Mouse (Mus musculus) monocyte, adult 5-6 weeks (primary cell): ENCODE measurements around the gene Bcar3. TPM values are rescaled to one million over a fixed set of nuclear protein-coding genes. Genes with fewer than 3 reads are reported as not detected.

Source experiments
- ATAC-seq: fragments of 153-309, 156-312 bp; replicated peaks from 2 replicates; pipeline ENCODE4 v1.8.0; 2017; ENCODE audit warnings: mild to moderate bottlenecking; ENCODE audit not compliant: low TSS enrichment, insufficient number of reproducible peaks, severe bottlenecking, poor library complexity, low FRiP score
- total RNA-seq: library from RNA; stranded (forward); fragments of 200-1000, 200-491, 200-594 nt; gene quantifications from 3 replicates; pipeline ENCODE4 v1.2.3, GENCODE M21; 2017

Gene Bcar3
- total RNA-seq, 1 experiment from 2014 or later, result 13.0 TPM

DNA sequence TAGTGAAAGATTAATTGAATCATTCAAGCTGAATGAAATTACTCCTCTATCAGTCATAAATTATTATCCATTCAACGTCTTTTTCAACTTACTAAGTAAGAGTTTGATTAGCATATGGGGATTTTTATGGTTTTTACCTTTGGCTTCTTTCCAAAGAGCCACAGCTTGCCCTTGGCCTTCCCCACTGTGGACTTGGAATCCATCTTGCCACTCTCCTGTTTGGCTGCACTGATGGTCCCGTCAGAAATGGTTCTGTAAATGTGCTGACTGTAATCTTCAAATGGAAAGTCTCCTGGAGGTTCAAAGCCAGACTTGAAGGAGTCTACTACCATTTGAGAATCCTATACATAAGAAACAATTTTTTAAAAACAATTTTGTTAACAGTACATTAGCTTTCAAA is 263.8 kb downstream of the Bcar3 start:
- no peak for ATAC-seq

DNA sequence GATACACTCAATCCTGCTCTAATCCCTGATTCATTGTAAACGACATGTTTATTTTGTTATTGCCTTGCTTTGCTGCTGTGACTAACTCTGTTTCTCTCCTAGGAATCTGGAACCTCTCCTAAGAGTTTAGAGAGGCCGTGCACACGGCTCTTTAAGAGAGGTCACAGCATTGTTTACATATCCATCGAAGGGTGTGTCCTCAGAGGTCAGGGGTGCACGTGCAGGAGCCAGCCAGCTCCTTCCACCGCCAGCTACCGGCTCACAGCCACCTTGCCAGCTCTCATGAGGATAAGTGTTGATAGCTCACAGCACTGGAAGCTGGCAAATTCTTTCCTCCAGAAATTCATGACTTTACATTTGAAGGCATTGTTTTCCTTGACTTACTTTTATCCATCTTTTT is 271.3 kb downstream of the Bcar3 start:
- no peak for ATAC-seq

DNA sequence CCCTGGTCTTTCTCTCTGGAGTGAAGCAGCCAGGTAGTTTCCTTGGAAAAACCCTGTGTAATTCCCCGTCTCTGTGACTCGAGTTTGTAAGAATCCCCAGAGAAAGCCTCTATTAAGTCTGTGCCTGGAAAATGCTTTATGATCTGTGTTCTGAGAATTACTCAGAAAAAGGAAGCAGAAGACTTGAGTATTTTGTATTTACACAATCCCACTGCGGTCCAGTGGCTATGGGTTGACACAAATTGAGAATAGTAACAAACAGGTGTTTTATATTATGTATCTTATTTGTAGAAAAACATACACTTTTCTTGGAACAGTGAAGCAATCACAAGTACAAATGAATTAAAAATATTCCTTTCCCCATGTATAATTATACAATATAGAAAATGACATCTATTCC is 272.2 kb downstream of the Bcar3 start:
- ATAC-seq, result no peak

DNA sequence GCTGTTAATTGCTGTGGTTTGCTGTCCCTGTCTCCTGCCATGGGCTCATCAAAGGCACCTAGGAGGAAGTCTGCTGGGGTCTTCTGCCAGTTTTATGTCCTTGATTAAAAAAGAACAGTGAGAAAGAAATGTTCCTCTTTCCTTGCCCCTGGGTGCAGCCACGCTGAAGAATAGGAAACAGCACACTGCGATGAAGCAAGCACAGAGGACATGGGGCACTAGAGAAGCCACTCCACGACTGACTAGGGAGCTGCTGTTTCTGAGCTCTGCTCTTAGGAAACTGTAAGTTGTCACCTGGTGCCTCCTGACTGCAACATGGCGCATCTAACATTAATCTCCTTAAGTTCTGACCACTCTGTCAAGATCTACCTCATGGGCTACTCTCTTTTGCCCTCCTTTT is 272.6 kb downstream of the Bcar3 start:
- peak; percentile 71 for ATAC-seq

DNA sequence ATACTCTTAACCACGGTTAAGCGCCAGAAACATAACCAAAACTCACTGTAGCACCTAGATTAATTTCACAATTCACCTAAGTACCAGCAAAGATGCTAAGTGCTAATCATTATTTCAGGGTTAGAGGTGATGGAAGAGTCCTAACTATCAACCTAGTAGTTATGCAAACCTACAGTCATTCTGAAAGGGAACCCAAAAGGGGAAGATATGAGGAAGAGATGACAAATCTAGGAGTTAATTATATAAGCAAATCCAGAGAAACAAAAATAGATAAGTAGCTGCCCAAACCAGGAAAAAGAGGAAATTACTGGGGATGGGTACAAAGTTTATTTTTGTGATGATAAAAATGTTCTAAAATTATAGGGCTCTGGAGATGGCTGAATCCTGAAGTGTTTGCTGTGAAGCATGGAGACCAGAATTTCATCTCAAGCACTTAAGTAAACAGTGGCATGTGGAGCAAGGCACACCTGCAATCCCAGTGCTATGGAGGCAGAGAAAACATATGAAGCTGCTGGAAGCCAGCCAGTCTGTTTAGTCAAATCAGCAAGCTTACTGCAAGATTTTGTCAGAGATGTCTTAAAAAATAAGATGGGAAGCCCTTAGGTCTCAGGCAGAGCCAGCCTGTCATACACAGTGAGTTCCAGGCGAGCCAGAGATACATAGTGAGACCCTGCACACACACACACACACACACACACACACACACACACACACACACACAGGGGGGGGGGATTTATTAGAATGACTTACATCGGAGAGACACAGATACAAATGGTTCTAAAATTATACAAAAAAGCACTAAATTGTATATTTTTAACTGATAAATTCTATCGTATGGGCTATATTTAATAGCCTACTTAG is 279.7 kb downstream of the Bcar3 start:
- no peak for ATAC-seq

DNA sequence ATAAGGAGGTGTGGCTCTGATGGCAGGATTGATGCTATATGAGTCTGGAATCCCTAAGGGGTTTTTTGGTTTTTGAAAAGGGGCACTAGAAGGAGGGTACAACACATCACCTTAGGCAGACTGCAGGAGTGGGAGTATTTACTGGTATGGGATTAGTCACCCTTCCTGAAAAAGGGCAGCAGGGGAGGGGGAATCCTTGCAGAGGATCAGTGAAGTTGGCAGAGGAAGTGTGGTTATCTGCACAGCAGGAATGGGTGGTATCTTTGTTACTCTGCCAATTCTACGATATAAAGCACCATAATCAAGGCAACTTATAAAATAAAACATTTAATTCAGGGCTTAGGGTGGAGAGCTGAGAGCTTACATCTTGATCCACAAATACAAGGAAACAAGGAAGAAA is 281.0 kb downstream of the Bcar3 start:
- ATAC-seq, result no peak

DNA sequence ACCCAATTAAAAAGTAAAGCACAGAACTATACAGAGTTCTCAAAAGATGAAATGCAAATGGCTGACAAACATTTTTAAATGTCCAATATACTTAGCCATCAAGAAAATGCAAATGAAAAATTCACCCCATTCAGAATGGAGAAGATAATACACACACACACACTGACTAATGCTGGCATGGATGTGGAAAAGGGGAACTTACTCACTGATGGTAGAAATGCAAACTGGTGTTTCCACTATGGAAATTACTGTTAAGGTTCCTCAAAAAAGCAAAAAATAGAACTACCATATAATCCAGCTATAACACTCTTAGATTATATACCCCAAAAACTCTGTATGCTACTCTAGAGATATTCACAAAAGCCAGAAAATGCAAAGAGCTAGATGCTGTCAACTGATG is 283.4 kb downstream of the Bcar3 start:
- ATAC-seq, result 0 out of 2 replicates have a peak, but pooled peaks have one; percentile 56

Other genes starting within 250 kb of the Bcar3 start
- not detected in 3 replicates for gene Abca4, start 249.7 kb upstream of the Bcar3 start, total RNA-seq
- 15.3 to 20.7 TPM (median 18.5 TPM) in 3 replicates for gene Gclm, start 48.6 kb upstream of the Bcar3 start, total RNA-seq
- 121 to 170 TPM (median 151 TPM) in 3 replicates for gene Dnttip2, start 19.7 kb upstream of the Bcar3 start, total RNA-seq